Mouse (Mus musculus): ENCODE measurements at regions not wholly inside any gene's neighbourhood (a gene's known extent, or its start where the extent isn't known, plus 50 kb on each side); places are given as distances from the start of the nearest gene placed in this dataset.

DNA sequence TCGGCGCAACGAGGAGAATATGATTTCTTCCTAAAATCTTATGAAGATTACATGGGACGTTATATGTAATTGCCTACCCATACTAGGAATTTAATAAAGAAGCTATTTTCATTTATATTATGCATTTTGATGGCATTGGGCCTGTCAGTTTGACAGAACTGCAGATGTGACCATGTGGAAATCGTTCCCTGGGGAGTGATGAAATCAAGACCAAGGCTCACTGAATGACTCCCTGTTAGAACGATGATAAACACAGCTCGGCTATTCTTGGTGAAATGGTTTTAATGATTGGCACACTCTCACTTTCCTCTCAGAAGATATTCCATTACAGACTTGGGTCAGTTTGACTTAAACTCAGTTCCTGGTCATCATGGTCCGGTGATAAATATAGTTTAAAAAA is 246.4 kb downstream of the Btg1 start:
- TF ChIP-seq CTCF (IDR thresholded peaks at IDR 0.05; ENCODE audit: low read depth, low read length) (no peak), POLR2A (IDR thresholded peaks at IDR 0.05; ENCODE audit: extremely low read depth, insufficient read depth, low read length) (no peak)

All from liver, adult 2 months (tissue).